Mouse (Mus musculus): Measurements from ENCODE around the gene R3hdm1.

DNA sequence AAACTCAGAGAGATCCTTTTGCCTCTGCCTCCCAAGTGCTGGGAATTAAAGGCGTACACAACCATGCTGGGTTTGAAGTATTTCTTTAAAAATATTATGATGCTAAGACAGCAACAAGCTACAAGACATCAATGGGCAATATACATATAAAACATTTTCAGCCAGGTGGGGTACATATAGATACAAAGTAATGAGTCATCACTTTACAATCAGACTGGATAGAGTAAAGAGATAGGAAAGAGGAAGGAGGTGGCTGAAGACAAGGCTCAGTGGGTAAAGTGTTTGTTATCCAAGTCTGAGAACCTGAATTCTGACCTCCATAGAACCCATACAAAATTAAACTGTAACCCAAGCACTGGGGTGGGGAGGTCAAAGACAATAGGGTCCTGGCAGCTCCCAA, 4.8 kb upstream of the R3hdm1 start:
- no peak for TF ChIP-seq CTCF (IDR thresholded peaks at IDR 0.05; ENCODE audit: low read depth, low read length)
- TF ChIP-seq POLR2A (IDR thresholded peaks at IDR 0.05; ENCODE audit: borderline replicate concordance, low read depth, low read length), result no peak

Measured in bone marrow macrophage, adult 2 months (primary cell).